Mouse (Mus musculus) myocyte (in vitro differentiated cells): ENCODE data around the gene Clstn2.

Source experiments
- CEBPB ChIP-seq: IDR thresholded peaks from 2 replicates; pipeline ENCODE4 v1.6.1; 2011; ENCODE audit warnings: mild to moderate bottlenecking, moderate library complexity; ENCODE audit not compliant: poor library complexity, insufficient read depth, severe bottlenecking
- E2F4 ChIP-seq: IDR thresholded peaks from one replicate; pipeline ENCODE4 v1.6.1; 2011; ENCODE audit warnings: mild to moderate bottlenecking, control low read depth, moderate library complexity; ENCODE audit not compliant: insufficient read depth
- MAX ChIP-seq: IDR thresholded peaks from one replicate; pipeline ENCODE4 v1.6.1; 2011; ENCODE audit warnings: low read depth, mild to moderate bottlenecking, control low read depth
- MYOD1 ChIP-seq, 3 experiments: IDR thresholded peaks; one replicate each; pipeline ENCODE4 v1.6.1; 2011; ENCODE audit warnings: control low read depth in 2 of 3, low read depth in 2 of 3, mild to moderate bottlenecking in 2 of 3, moderate library complexity in 1 of 3; ENCODE audit not compliant: insufficient read length in 2 of 3, control insufficient read depth in 1 of 3
- MYOG ChIP-seq, 3 experiments: IDR thresholded peaks; one replicate each; pipeline ENCODE4 v1.6.1; 2011; ENCODE audit warnings: control low read depth in 2 of 3, low read depth in 2 of 3, mild to moderate bottlenecking in 2 of 3; ENCODE audit not compliant: insufficient read length in 2 of 3, control insufficient read depth in 1 of 3, insufficient read depth in 1 of 3
- POLR2A ChIP-seq: IDR thresholded peaks from one replicate; pipeline ENCODE4 v1.6.1; 2011; ENCODE audit warnings: low read depth, mild to moderate bottlenecking, control low read depth, moderate library complexity; ENCODE audit not compliant: insufficient read length
- POLR2AphosphoS2 ChIP-seq: IDR thresholded peaks from one replicate; pipeline ENCODE4 v1.6.1; 2011; ENCODE audit warnings: low read depth, control low read depth; ENCODE audit not compliant: insufficient read length
- REST ChIP-seq: IDR thresholded peaks from one replicate; pipeline ENCODE4 v1.6.1; 2011; ENCODE audit warnings: mild to moderate bottlenecking, control low read depth, moderate library complexity; ENCODE audit not compliant: insufficient read depth, insufficient read length
- SRF ChIP-seq: IDR thresholded peaks from one replicate; pipeline ENCODE4 v1.6.1; 2011; ENCODE audit warnings: low read depth; ENCODE audit not compliant: control insufficient read depth, insufficient read length
- TCF12 ChIP-seq: IDR thresholded peaks from one replicate; pipeline ENCODE4 v1.6.1; 2011; ENCODE audit warnings: mild to moderate bottlenecking, control low read depth; ENCODE audit not compliant: poor library complexity, insufficient read depth, severe bottlenecking
- TCF3 ChIP-seq: IDR thresholded peaks from one replicate; pipeline ENCODE4 v1.6.1; 2011; ENCODE audit warnings: low read depth, control low read depth; ENCODE audit not compliant: insufficient read length
- USF1 ChIP-seq: IDR thresholded peaks from one replicate; pipeline ENCODE4 v1.6.1; 2011; ENCODE audit warnings: low read depth, mild to moderate bottlenecking, control low read depth, moderate library complexity

DNA sequence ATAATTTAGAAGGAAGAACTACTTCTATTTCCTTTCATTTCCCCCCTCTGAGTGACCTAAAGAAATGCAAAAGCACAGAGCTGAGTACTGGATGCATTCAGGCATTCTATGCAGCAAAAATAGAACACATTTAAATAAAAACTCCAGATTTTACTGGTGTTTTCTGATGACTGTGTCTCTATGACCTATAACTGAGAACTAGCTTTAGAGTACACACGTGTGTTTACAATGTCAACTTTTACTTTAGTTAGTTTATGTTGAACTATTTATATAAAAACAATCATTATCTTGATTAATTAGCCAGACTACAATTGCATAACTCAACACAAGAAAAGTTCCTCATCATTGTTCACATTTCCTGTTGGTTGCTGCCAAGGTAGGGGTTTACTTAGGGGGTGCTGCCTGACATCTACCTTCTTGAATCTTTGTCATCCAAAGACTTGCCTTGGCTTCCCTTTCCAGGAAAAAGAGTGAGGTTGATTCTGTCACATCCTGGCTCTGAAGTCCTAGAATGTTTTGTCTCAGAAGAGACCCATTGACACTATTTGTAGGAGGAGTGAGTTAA lies 603.0 kb downstream of the Clstn2 start:
- TF ChIP-seq MYOG (IDR thresholded peaks at IDR 0.05; ENCODE audit: control insufficient read depth in 1 of 3, insufficient read depth in 1 of 3, insufficient read length in 2 of 3, low read depth in 2 of 3) (no peak), POLR2A (no peak), REST (no peak), MAX (no peak), TCF3 (no peak), MYOD1 (IDR thresholded peaks at IDR 0.05; ENCODE audit: control insufficient read depth in 1 of 3, insufficient read length in 2 of 3, low read depth in 2 of 3) (no peak), POLR2AphosphoS2 (no peak), SRF (no peak), CEBPB (no peak), TCF12 (no peak), E2F4 (no peak), USF1 (no peak)
